Mouse (Mus musculus) retina, embryonic 14.5 days (tissue): ENCODE measurements around the gene E330009J07Rik.
A peak's percentile ranks its signal among the peaks of the same experiment; 100 is the strongest.

Experiments used
- DNase-seq: peaks from one replicate; pipeline ENCODE4 v3.0.0-alpha.2; 2015; ENCODE audit warnings: low spot score

Gene E330009J07Rik

GRCm38 (mm10) chr6:40436047-40436483, at the start of gene E330009J07Rik:
Gene E330009J07Rik, minus strand, starts transcription at chr6:40436135.
- DNase-seq: peak; percentile 82

- no peak for DNase-seq
Observed at GRCm38 (mm10) chr6:40482318-40482717, 46.4 kb upstream of the E330009J07Rik start.

- peak; percentile 43 for DNase-seq
Observed at GRCm38 (mm10) chr6:40479705-40480104, 43.8 kb upstream of the E330009J07Rik start.

- no peak for DNase-seq
Observed at GRCm38 (mm10) chr6:40476132-40476531, 40.2 kb upstream of the E330009J07Rik start.

- DNase-seq: no peak
Observed at GRCm38 (mm10) chr6:40471720-40472010, 35.7 kb upstream of the E330009J07Rik start.

GRCm38 (mm10) chr6:40470916-40471719, 35.2 kb upstream of the E330009J07Rik start, which contains the start of gene Ssbp1:
Gene Ssbp1, plus strand, starts transcription at chr6:40471352.
- peak; percentile 96 for DNase-seq

GRCm38 (mm10) chr6:40465710-40466109, 29.8 kb upstream of the E330009J07Rik start:
- DNase-seq: peak; percentile 27

- peak; percentile 74 for DNase-seq
Observed at GRCm38 (mm10) chr6:40454436-40455041, 18.6 kb upstream of the E330009J07Rik start.

GRCm38 (mm10) chr6:40448626-40449025, 12.7 kb upstream of the E330009J07Rik start:
- no peak for DNase-seq

- DNase-seq: no peak
Observed at GRCm38 (mm10) chr6:40443281-40443928, 7.5 kb upstream of the E330009J07Rik start.

GRCm38 (mm10) chr6:40441755-40442154, 5.8 kb upstream of the E330009J07Rik start:
- DNase-seq: no peak

- DNase-seq: no peak
Observed at GRCm38 (mm10) chr6:40441276-40441675, 5.3 kb upstream of the E330009J07Rik start.

- DNase-seq: no peak
Observed at GRCm38 (mm10) chr6:40439731-40440130, 3.8 kb upstream of the E330009J07Rik start.

- DNase-seq: no peak
Observed at GRCm38 (mm10) chr6:40438936-40439335, 3.0 kb upstream of the E330009J07Rik start, which contains the start of gene Wee2. Gene Wee2, plus strand, starts transcription at chr6:40439088.

- DNase-seq: peak; percentile 71
Observed at GRCm38 (mm10) chr6:40435151-40436046, 536 bp downstream of the E330009J07Rik start.

- DNase-seq: no peak
Observed at GRCm38 (mm10) chr6:40434697-40435096, 1.2 kb downstream of the E330009J07Rik start.

- DNase-seq: no peak
Observed at GRCm38 (mm10) chr6:40432346-40433275, 3.3 kb downstream of the E330009J07Rik start.

- DNase-seq: no peak
Observed at GRCm38 (mm10) chr6:40431812-40432211, 4.1 kb downstream of the E330009J07Rik start.

- DNase-seq: no peak
Observed at GRCm38 (mm10) chr6:40431356-40431755, 4.6 kb downstream of the E330009J07Rik start.

GRCm38 (mm10) chr6:40430878-40431277, 5.1 kb downstream of the E330009J07Rik start:
- DNase-seq: no peak

GRCm38 (mm10) chr6:40430251-40430650, 5.7 kb downstream of the E330009J07Rik start:
- DNase-seq: no peak
